Mouse (Mus musculus): ENCODE results near the gene Odr4.

GRCm38 (mm10) chr1:150389390-150390129, 3.3 kb downstream of the Odr4 start:
- no peak for TF ChIP-seq POLR2A (IDR thresholded peaks at IDR 0.05; ENCODE audit: extremely low read depth, insufficient read depth, low read length)
- no peak for TF ChIP-seq CTCF (IDR thresholded peaks at IDR 0.05; ENCODE audit: low read depth, low read length)
